10 mouse cellular contexts compared by ENCODE assay signal in genomic region chr3:96267541-96267940, GRCm38 (mm10). TPM values are rescaled to one million over a fixed set of nuclear protein-coding genes. Genes with fewer than 3 reads are reported as not detected.
DNase-seq lines count a peak whose midpoint lies in the region; ATAC-seq lines count a peak whose summit lies in the region.
"Had no signal": no experiment of that assay in that cellular context is flagged by ENCODE, and none has a peak within 500 bp of the region (broad histone marks: within the 10 kb centered on the region; RNA-seq: fewer than 3 reads in every experiment).

No protein-coding gene starts in this region.

- ATAC-seq in heart, embryonic 11.5 days (replicated peaks; ENCODE audit: insufficient number of reproducible peaks, low FRiP score, low TSS enrichment): no peak
- no peak for ATAC-seq in forebrain, embryonic 13.5 days
- no peak for ATAC-seq in limb, embryonic 15.5 days (ENCODE audit: insufficient number of reproducible peaks, low FRiP score, low TSS enrichment, low read depth)

- H3K4me3 ChIP-seq in heart, embryonic 11.5 days (ENCODE audit: low read depth, low read length): no peak overlapping the region
- peak overlapping the region; percentile 43; the same call in 1 of the 2 replicates for H3K4me3 ChIP-seq in forebrain, embryonic 13.5 days
- no peak overlapping the region for H3K4me3 ChIP-seq in limb, embryonic 15.5 days

- DNase-seq in heart, postnatal 25 days (ENCODE audit: low spot score): no peak
- DNase-seq in A20 (ENCODE audit: low read depth, low spot score): peak; percentile 24
- no peak for DNase-seq in left cerebral cortex, postnatal 25 days (ENCODE audit: low spot score in 2 of 2)
- no peak for DNase-seq in frontal cortex, postnatal 14 days (ENCODE audit: low spot score in 2 of 2)
- no peak for DNase-seq in thymus, postnatal 14 days

- H3K27ac ChIP-seq in heart, embryonic 11.5 days (ENCODE audit: low read depth, low read length): peak overlapping the region; percentile 82
- H3K27ac ChIP-seq in forebrain, embryonic 13.5 days: peak overlapping the region; percentile 85
- peak overlapping the region; percentile 92 for H3K27ac ChIP-seq in limb, embryonic 15.5 days

- H3K9ac ChIP-seq in heart, embryonic 11.5 days (ENCODE audit: low read depth, low read length): no peak overlapping the region
- peak overlapping the region; percentile 58 for H3K9ac ChIP-seq in forebrain, embryonic 13.5 days
- H3K9ac ChIP-seq in limb, embryonic 15.5 days: no peak overlapping the region

- H3K4me1 ChIP-seq in heart, embryonic 11.5 days (ENCODE audit: control insufficient read depth, insufficient read depth, low read length): no peaks in the 10 kb centered on the region; the same call in 1 of the 2 replicates
- H3K4me1 ChIP-seq in forebrain, embryonic 13.5 days: peaks cover 33% of the 10 kb centered on the region
- peaks cover 21% of the 10 kb centered on the region for H3K4me1 ChIP-seq in limb, embryonic 15.5 days

- no peaks in the 10 kb centered on the region for H3K9me3 ChIP-seq in heart, embryonic 11.5 days (replicated peaks; ENCODE audit: control insufficient read depth, low read length)
- H3K9me3 ChIP-seq in forebrain, embryonic 13.5 days (replicated peaks): no peaks in the 10 kb centered on the region
- no peaks in the 10 kb centered on the region for H3K9me3 ChIP-seq in limb, embryonic 15.5 days

- H3K27me3 ChIP-seq in heart, embryonic 11.5 days (ENCODE audit: control insufficient read depth, insufficient read depth, low read length): no peaks in the 10 kb centered on the region
- H3K27me3 ChIP-seq in forebrain, embryonic 13.5 days: no peaks in the 10 kb centered on the region
- H3K27me3 ChIP-seq in limb, embryonic 15.5 days: no peaks in the 10 kb centered on the region

- WGBS in heart, embryonic 11.5 days (ENCODE audit: insufficient replicate concordance): 80% methylated on average over 4 of the region's 4 CpGs
- 77% methylated on average over 4 of the region's 4 CpGs for WGBS in forebrain, embryonic 13.5 days
- WGBS in limb, embryonic 15.5 days: 83% methylated on average over 4 of the region's 4 CpGs

- no peaks in the 10 kb centered on the region for H3K36me3 ChIP-seq in heart, embryonic 11.5 days (ENCODE audit: control insufficient read depth, insufficient read depth, low read length)
- H3K36me3 ChIP-seq in forebrain, embryonic 13.5 days (ENCODE audit: poor library complexity, severe bottlenecking): no peaks in the 10 kb centered on the region
- H3K36me3 ChIP-seq in limb, embryonic 15.5 days: no peaks in the 10 kb centered on the region

- peak overlapping the region; percentile 61 for H3K4me2 ChIP-seq in heart, embryonic 11.5 days
- H3K4me2 ChIP-seq in forebrain, embryonic 13.5 days: peak overlapping the region; percentile 56
- peak overlapping the region; percentile 47; the same call in 1 of the 2 replicates for H3K4me2 ChIP-seq in limb, embryonic 15.5 days

- intact Hi-C loops in heart, postnatal 25 days (cut with DNase I): no loop called here
- intact Hi-C loops in left cerebral cortex, postnatal 25 days (cut with DNase I): no loop called here

RNA-seq across cellular contexts. Expression of gene Hist2h3b, which starts 0.9 kb away (rescaled TPM):
- polyA plus RNA-seq in heart, embryonic 11.5 days (2014; fragmentation: Nextera tagmentation; extraction: Ambion mirVana): 24.3 and 29.5 TPM in 2 replicates
- 10 to 100 TPM; 25.8 to 48.9 TPM for total RNA-seq in heart, postnatal 25 days (2021)
- polyA plus RNA-seq in forebrain, embryonic 13.5 days (2015; fragmentation: Nextera tagmentation; extraction: Ambion mirVana): 105 and 122 TPM in 2 replicates
- polyA plus RNA-seq in limb, embryonic 15.5 days (2015; fragmentation: Nextera tagmentation; extraction: Ambion mirVana): 37.0 and 53.8 TPM in 2 replicates
- 10 to 100 TPM; 41.5 to 49.1 TPM for total RNA-seq in left cerebral cortex, postnatal 25 days (2021)

RNA-seq across cellular contexts. Expression of gene Hist2h2bb, which starts 2.0 kb away (rescaled TPM):
- polyA plus RNA-seq in heart, embryonic 11.5 days (2014; fragmentation: Nextera tagmentation; extraction: Ambion mirVana): 6.6 and 7.1 TPM in 2 replicates
- total RNA-seq in heart, postnatal 25 days (2021): 10 to 100 TPM; 47.3 to 58.1 TPM
- 16.0 and 19.8 TPM in 2 replicates for polyA plus RNA-seq in forebrain, embryonic 13.5 days (2015; fragmentation: Nextera tagmentation; extraction: Ambion mirVana)
- polyA plus RNA-seq in limb, embryonic 15.5 days (2015; fragmentation: Nextera tagmentation; extraction: Ambion mirVana): 5.2 and 10.7 TPM in 2 replicates
- total RNA-seq in left cerebral cortex, postnatal 25 days (2021): 100 to 1,000 TPM; 102 to 120 TPM

RNA-seq across cellular contexts. Expression of gene Hist2h4, which starts 4.4 kb away (rescaled TPM):
- 1.3 and 2.7 TPM in 2 replicates for polyA plus RNA-seq in heart, embryonic 11.5 days (2014; fragmentation: Nextera tagmentation; extraction: Ambion mirVana)
- total RNA-seq in heart, postnatal 25 days (2021): 10 to 100 TPM; 14.4 to 16.9 TPM
- polyA plus RNA-seq in forebrain, embryonic 13.5 days (2015; fragmentation: Nextera tagmentation; extraction: Ambion mirVana): 22.4 and 24.3 TPM in 2 replicates
- polyA plus RNA-seq in limb, embryonic 15.5 days (2015; fragmentation: Nextera tagmentation; extraction: Ambion mirVana): 3.9 and 11.4 TPM in 2 replicates
- 10 to 100 TPM; 25.6 to 30.9 TPM for total RNA-seq in left cerebral cortex, postnatal 25 days (2021)

RNA-seq across cellular contexts. Expression of gene Hist2h3c1, which starts 21.1 kb away (rescaled TPM):
- polyA plus RNA-seq in heart, embryonic 11.5 days (2014; fragmentation: Nextera tagmentation; extraction: Ambion mirVana): 0.66 and 1.2 TPM in 2 replicates
- total RNA-seq in heart, postnatal 25 days (2021): not detected
- polyA plus RNA-seq in forebrain, embryonic 13.5 days (2015; fragmentation: Nextera tagmentation; extraction: Ambion mirVana): 0.34 and 0.93 TPM in 2 replicates
- polyA plus RNA-seq in limb, embryonic 15.5 days (2015; fragmentation: Nextera tagmentation; extraction: Ambion mirVana): 0.13 and 0.60 TPM in 2 replicates
- total RNA-seq in left cerebral cortex, postnatal 25 days (2021): not detected
- total RNA-seq: gastrocnemius, adult 8-10 months had no signal
- polyA plus RNA-seq: testis, adult 2 months had no signal

RNA-seq across cellular contexts. Expression of gene Hist2h2aa1, which starts 22.2 kb away (rescaled TPM):
- polyA plus RNA-seq in heart, embryonic 11.5 days (2014; fragmentation: Nextera tagmentation; extraction: Ambion mirVana): 7.9 and 13.4 TPM in 2 replicates
- 10 to 100 TPM in 1 of 2 experiments, 1 to 10 TPM in 1; 7.7 to 40.9 TPM for total RNA-seq in heart, postnatal 25 days (2021)
- polyA plus RNA-seq in forebrain, embryonic 13.5 days (2015; fragmentation: Nextera tagmentation; extraction: Ambion mirVana): 46.4 and 48.0 TPM in 2 replicates
- polyA plus RNA-seq in limb, embryonic 15.5 days (2015; fragmentation: Nextera tagmentation; extraction: Ambion mirVana): 21.8 and 24.8 TPM in 2 replicates
- total RNA-seq in left cerebral cortex, postnatal 25 days (2021): 1 to 10 TPM; 6.9 to 9.0 TPM
